Mouse (Mus musculus): Measurements from ENCODE around the gene 2010111I01Rik.

2010111I01Rik gene

GRCm38 (mm10) chr13:63286483-63287102 lies 321.9 kb downstream of the 2010111I01Rik start:
- DNase-seq (ENCODE audit: low read depth, low spot score): no peak

GRCm38 (mm10) chr13:63289152-63289551 lies 324.5 kb downstream of the 2010111I01Rik start:
- DNase-seq (ENCODE audit: low read depth, low spot score): no peak

- no peak for DNase-seq (ENCODE audit: low read depth, low spot score)
Measured at GRCm38 (mm10) chr13:63289687-63290086, 325.0 kb downstream of the 2010111I01Rik start.

- DNase-seq (ENCODE audit: low read depth, low spot score): no peak
Measured at GRCm38 (mm10) chr13:63290126-63290525, 325.4 kb downstream of the 2010111I01Rik start.

GRCm38 (mm10) chr13:63291016-63291415 lies 326.3 kb downstream of the 2010111I01Rik start:
- no peak for DNase-seq (ENCODE audit: low read depth, low spot score)

- no peak for DNase-seq (ENCODE audit: low read depth, low spot score)
Measured at GRCm38 (mm10) chr13:63293647-63294046, 329.0 kb downstream of the 2010111I01Rik start.

- DNase-seq (ENCODE audit: low read depth, low spot score): no peak
Measured at GRCm38 (mm10) chr13:63294359-63295193, 329.9 kb downstream of the 2010111I01Rik start.

- DNase-seq (ENCODE audit: low read depth, low spot score): no peak
Measured at GRCm38 (mm10) chr13:63296300-63296699, 331.6 kb downstream of the 2010111I01Rik start.

- DNase-seq (ENCODE audit: low read depth, low spot score): no peak
Measured at GRCm38 (mm10) chr13:63297003-63297402, 332.3 kb downstream of the 2010111I01Rik start.

- DNase-seq (ENCODE audit: low read depth, low spot score): no peak
Measured at GRCm38 (mm10) chr13:63297933-63298332, 333.2 kb downstream of the 2010111I01Rik start.

- no peak for DNase-seq (ENCODE audit: low read depth, low spot score)
Measured at GRCm38 (mm10) chr13:63298931-63299330, 334.2 kb downstream of the 2010111I01Rik start.

GRCm38 (mm10) chr13:63300929-63301328 lies 336.2 kb downstream of the 2010111I01Rik start:
- DNase-seq (ENCODE audit: low read depth, low spot score): no peak

GRCm38 (mm10) chr13:63301764-63302209 lies 337.1 kb downstream of the 2010111I01Rik start:
- DNase-seq (ENCODE audit: low read depth, low spot score): no peak

- DNase-seq (ENCODE audit: low read depth, low spot score): no peak
Measured at GRCm38 (mm10) chr13:63302381-63302780, 337.7 kb downstream of the 2010111I01Rik start.

- no peak for DNase-seq (ENCODE audit: low read depth, low spot score)
Measured at GRCm38 (mm10) chr13:63304124-63304792, 339.6 kb downstream of the 2010111I01Rik start.

GRCm38 (mm10) chr13:63304799-63305159 lies 340.1 kb downstream of the 2010111I01Rik start:
- no peak for DNase-seq (ENCODE audit: low read depth, low spot score)

GRCm38 (mm10) chr13:63305160-63306011 lies 340.7 kb downstream of the 2010111I01Rik start:
- no peak for DNase-seq (ENCODE audit: low read depth, low spot score)

- no peak for DNase-seq (ENCODE audit: low read depth, low spot score)
Measured at GRCm38 (mm10) chr13:63306768-63307167, 342.1 kb downstream of the 2010111I01Rik start.

- DNase-seq (ENCODE audit: low read depth, low spot score): no peak
Measured at GRCm38 (mm10) chr13:63309563-63309962, 344.9 kb downstream of the 2010111I01Rik start.

GRCm38 (mm10) chr13:63311156-63311555 lies 346.5 kb downstream of the 2010111I01Rik start:
- DNase-seq (ENCODE audit: low read depth, low spot score): no peak

- no peak for DNase-seq (ENCODE audit: low read depth, low spot score)
Measured at GRCm38 (mm10) chr13:63313247-63313646, 348.6 kb downstream of the 2010111I01Rik start.

Data from c-Kit-negative CD71-positive TER-119-positive erythroid progenitor cells, embryonic 14.5 days (primary cell).